11 mouse cellular contexts compared by ENCODE assay signal in the genomic region with DNA sequence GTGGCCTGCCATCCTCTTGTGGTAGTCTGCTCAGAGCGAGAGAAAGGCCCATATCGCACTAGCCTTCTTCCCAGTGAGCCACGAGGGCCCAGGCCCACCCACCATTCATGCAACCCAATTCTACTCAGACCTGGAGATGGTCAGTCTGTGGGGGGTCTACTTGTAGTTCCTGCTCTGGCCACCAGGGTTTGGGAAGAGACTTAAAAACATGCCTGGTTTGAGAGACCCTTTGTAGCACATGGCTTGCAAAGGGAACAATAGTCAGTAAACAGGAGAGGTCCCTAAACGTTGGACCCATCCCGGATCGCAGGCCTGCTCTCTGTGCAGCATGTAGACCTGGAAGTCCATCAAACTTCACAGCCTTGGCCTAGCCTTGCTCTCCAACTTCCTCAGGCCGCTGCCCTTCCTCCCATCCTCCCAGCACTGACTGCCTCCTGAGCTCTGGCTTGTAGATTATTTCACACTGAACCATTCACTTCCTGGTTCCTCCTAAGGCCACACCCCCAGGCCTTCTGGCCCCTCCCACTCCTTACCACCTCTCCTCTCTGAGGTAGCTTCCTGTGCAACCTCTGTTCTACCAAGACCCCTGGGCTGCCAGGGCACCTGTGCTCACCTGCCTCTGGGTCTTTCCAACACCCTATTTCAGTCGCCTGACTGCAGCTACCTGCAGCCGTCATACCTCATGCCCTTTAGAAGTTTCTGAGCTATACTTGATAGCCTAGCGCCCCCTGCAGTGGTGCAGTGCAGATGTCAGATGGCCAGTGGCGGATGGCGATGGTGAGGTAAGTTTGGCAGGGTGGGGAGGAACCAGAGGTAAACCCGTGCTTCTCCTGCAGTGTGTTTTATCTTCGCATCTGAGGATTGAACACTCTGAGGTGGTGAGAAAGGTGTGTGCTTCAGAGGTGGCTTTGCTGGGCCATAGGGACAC. TPM values are rescaled to one million over a fixed set of nuclear protein-coding genes. Genes with fewer than 3 reads are reported as not detected.
DNase-seq lines count a peak whose midpoint lies in the region; ATAC-seq and TF ChIP-seq lines count a peak whose summit lies in the region.
"Had no signal": no experiment of that assay in that cellular context is flagged by ENCODE, and none has a peak within 500 bp of the region (broad histone marks: within the 10 kb centered on the region; RNA-seq: fewer than 3 reads in every experiment).

No protein-coding gene starts in this region.

- 80% methylated on average over 14 of the region's 14 CpGs for WGBS in intestine, embryonic 16.5 days

- peak; percentile 37; the same call in 1 of the 2 replicates for TF ChIP-seq CTCF in gastrocnemius, adult 2 months (IDR thresholded peaks at IDR 0.05)
- TF ChIP-seq CTCF in testis, adult 2 months (IDR thresholded peaks at IDR 0.05; ENCODE audit: control insufficient read depth, insufficient read depth, insufficient replicate concordance, low read depth, low read length) = peak; percentile 12; the same call in 1 of the 2 replicates

- H3K27ac ChIP-seq in gastrocnemius, adult 2 months = no peak overlapping the region
- H3K27ac ChIP-seq in testis, adult 2 months (ENCODE audit: control insufficient read depth, insufficient read depth, low read depth, low read length) = no peak overlapping the region
- no peak overlapping the region for H3K27ac ChIP-seq in intestine, embryonic 16.5 days (ENCODE audit: low read length)
- H3K27ac ChIP-seq: limb, embryonic 13.5 days had no signal

- H3K4me3 ChIP-seq in gastrocnemius, adult 2 months = no peak overlapping the region
- no peak overlapping the region for H3K4me3 ChIP-seq in testis, adult 2 months (ENCODE audit: control insufficient read depth, low read depth, low read length)
- H3K4me3 ChIP-seq in intestine, embryonic 16.5 days (ENCODE audit: low read length) = no peak overlapping the region
- H3K4me3 ChIP-seq: limb, embryonic 13.5 days; myocyte had no signal

- H3K27me3 ChIP-seq in testis, adult 2 months (ENCODE audit: control insufficient read depth, insufficient read depth, low read length) = no peaks in the 10 kb centered on the region
- no peaks in the 10 kb centered on the region for H3K27me3 ChIP-seq in intestine, embryonic 16.5 days (replicated peaks; ENCODE audit: control insufficient read depth, insufficient read depth, low read length)

- H3K9ac ChIP-seq in intestine, embryonic 16.5 days (ENCODE audit: low read depth, low read length) = no peak overlapping the region
- H3K9ac ChIP-seq: limb, embryonic 13.5 days had no signal

- no peak for TF ChIP-seq POLR2A in testis, adult 2 months (IDR thresholded peaks at IDR 0.05; ENCODE audit: control insufficient read depth, low read depth, low read length)

- peaks cover 4% of the 10 kb centered on the region; the same call in 1 of the 2 replicates for H3K4me1 ChIP-seq in testis, adult 2 months (ENCODE audit: control insufficient read depth, insufficient read depth, low read length)
- H3K4me1 ChIP-seq in intestine, embryonic 16.5 days (ENCODE audit: control insufficient read depth, insufficient read depth, low read length) = no peaks in the 10 kb centered on the region

- H3K36me3 ChIP-seq in testis, adult 2 months (ENCODE audit: control insufficient read depth, insufficient read depth, low read length) = no peaks in the 10 kb centered on the region
- no peaks in the 10 kb centered on the region for H3K36me3 ChIP-seq in intestine, embryonic 16.5 days (ENCODE audit: control insufficient read depth, insufficient read depth, low read length)
- H3K36me3 ChIP-seq: limb, embryonic 13.5 days had no signal

- no peaks in the 10 kb centered on the region for H3K9me3 ChIP-seq in intestine, embryonic 16.5 days (ENCODE audit: control insufficient read depth, low read length)
- H3K9me3 ChIP-seq: limb, embryonic 13.5 days had no signal

- no peak for DNase-seq in gastrocnemius, adult 2 months
- DNase-seq in gastrocnemius, postnatal 25 days = no peak
- no peak for DNase-seq in testis, postnatal 14 days (ENCODE audit: low spot score)
- DNase-seq in urinary bladder, postnatal 4 days (ENCODE audit: low spot score in 2 of 2) = no peak
- no peak for DNase-seq in adrenal gland, adult 8-10 months
- DNase-seq in layer of hippocampus, postnatal 14 days (ENCODE audit: low spot score in 2 of 2) = no peak
- DNase-seq: heart, postnatal 36 days had no signal

- intact Hi-C loops in gastrocnemius, adult 2 months (cut with DNase I) = no loop called here

- no peak overlapping the region for H3K4me2 ChIP-seq in intestine, embryonic 16.5 days (ENCODE audit: low read depth, low read length)
- H3K4me2 ChIP-seq: limb, embryonic 13.5 days had no signal

- 0 out of 2 replicates have a peak, but pooled peaks have one; percentile 21 for ATAC-seq in intestine, embryonic 16.5 days

RNA-seq across cellular contexts. Expression of gene Ccdc182, which starts 14.0 kb away (rescaled TPM):
- total RNA-seq in gastrocnemius, adult 2 months (2021) = not detected
- total RNA-seq in gastrocnemius, postnatal 25 days (2021) = not detected
- 33.9 and 38.2 TPM in 2 replicates for polyA plus RNA-seq in testis, adult 2 months (2012; rRNA removed)
- not detected in 2 replicates for polyA plus RNA-seq in intestine, embryonic 16.5 days (2015; fragmentation: Nextera tagmentation; extraction: Ambion mirVana)
- total RNA-seq in adrenal gland, adult 8-10 months (2022) = under 1 TPM in 1 of 4 experiments, not detected in 3; 0.40 TPM
- not detected for total RNA-seq in layer of hippocampus, postnatal 14 days (2021)
- total RNA-seq: heart, postnatal 36 days had no signal
- polyA plus RNA-seq: myocyte had no signal
